Mouse (Mus musculus) cerebellum, adult 2 months (tissue): ENCODE measurements around the gene Creg2.

Experiments
- CTCF ChIP-seq: fragments of 200-500 bp; IDR thresholded peaks from 2 replicates; pipeline ENCODE4 v1.5.1; 2011; ENCODE audit warnings: low read depth, mild to moderate bottlenecking, control low read depth, low read length, moderate library complexity, borderline replicate concordance; ENCODE audit not compliant: insufficient read depth
- POLR2A ChIP-seq: fragments of 200-500 bp; IDR thresholded peaks from 2 replicates; pipeline ENCODE4 v1.6.1; 2011; ENCODE audit warnings: low read length, control low read depth, borderline replicate concordance; ENCODE audit not compliant: insufficient read depth

GRCm38 (mm10) chr1:39670211-39670935 is 19.1 kb upstream of the Creg2 start:
- TF ChIP-seq CTCF (no peak), POLR2A (no peak)
